Mouse (Mus musculus) CD4-positive, CD25-positive, alpha-beta regulatory T cell, adult 4 months (primary cell): ENCODE results near the gene Cryab. TPM values are rescaled to one million over a fixed set of nuclear protein-coding genes. Genes with fewer than 3 reads are reported as not detected.

Experiments used
- ATAC-seq: one replicate; pipeline ENCODE4 v1.8.0; 2017
- polyA plus RNA-seq, 2 experiments: library from polyadenylated mRNA; unstranded; fragments of 100-300 nt; shearing (Covaris generic); gene quantifications; one replicate each; pipeline ENCODE4 v1.2.1; 2017

Gene Cryab
- polyA plus RNA-seq, 2 experiments from 2014 or later = not detected

DNA sequence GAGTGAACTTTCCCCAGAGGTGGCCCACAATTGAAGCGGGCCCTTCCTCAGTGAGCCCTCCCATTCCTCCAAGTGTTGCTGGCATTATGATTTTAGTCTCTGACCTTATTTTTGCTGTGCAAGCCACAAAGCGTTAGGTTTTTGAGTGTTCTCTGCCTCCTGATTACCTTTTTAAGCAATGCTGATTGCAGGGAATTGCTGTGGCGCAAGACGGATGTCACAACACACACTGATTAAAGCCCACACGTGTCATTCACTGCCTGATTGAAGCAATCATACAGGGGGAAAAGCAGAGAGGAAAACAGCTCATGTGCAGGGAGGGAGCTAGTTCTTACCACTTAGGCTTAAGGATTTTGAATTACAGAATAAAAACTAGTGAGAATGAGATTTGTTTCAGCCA lies 47.2 kb downstream of the Cryab start:
- ATAC-seq = no peak

DNA sequence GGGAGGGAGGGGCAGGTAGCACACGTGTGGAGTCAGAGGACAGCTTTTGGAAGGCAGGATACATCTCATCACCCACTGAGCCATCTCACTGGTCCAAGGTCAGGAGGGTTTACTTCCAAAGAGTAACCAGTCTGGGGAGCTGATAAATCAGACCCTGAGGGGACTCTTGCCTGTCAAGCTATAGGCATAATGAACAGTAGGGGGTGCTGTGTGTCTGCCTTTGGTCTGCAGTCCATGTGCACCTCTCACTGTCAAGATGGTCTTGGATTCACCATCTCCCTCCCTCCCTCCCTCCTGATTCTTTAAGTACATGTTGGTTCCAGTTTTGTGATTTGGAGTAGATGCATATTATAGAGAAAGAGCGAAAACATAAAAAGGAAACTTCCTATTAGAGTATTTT lies 49.9 kb downstream of the Cryab start:
- peak; percentile 76 for ATAC-seq

DNA sequence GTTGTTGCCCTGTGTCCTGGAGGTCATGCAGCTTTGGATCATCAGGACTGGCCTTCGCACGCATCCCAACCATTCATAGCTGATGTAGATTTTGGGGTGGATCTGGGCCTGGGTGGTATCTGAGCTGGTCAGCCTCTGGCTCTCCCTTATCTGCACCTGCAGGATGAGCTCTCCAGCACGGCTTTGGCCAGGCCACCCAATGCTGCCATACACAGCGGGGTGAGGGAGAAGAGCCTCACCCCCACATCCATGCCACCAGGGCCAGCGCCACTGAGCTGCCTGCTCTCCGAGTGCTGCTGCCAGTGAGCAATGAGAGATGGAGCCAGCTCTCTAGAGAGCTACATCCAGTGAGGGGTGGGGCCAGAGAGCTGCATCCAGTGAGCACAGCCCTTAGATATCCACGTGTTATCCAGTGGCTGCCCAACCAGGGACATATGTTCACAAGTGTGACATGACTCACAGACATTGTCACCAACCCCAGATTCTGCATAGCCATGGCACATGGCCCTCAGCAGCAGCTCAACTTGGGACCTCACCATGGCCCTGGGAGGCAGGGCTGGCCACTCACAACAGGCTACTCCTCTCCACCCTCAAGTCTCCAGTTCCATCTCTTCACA lies 52.0 kb downstream of the Cryab start:
- no peak for ATAC-seq

Other genes starting within 250 kb of the Cryab start
- 100 to 1,000 TPM; 104 to 120 TPM for gene Pts, start 222.6 kb upstream of the Cryab start, polyA plus RNA-seq
- 1 to 10 TPM; 6.1 to 7.4 TPM for gene Il18, start 196.5 kb upstream of the Cryab start, polyA plus RNA-seq
- 1 to 10 TPM in 1 of 2 experiments, under 1 TPM in 1; 0.15 to 2.1 TPM for gene Bco2, start 196.1 kb upstream of the Cryab start, polyA plus RNA-seq
- not detected for gene Tex12, start 190.0 kb upstream of the Cryab start, polyA plus RNA-seq
- 100 to 1,000 TPM; 152 to 183 TPM for gene Sdhd, start 147.5 kb upstream of the Cryab start, polyA plus RNA-seq
- 100 to 1,000 TPM in 1 of 2 experiments, 10 to 100 TPM in 1; 82.9 to 101 TPM for gene Timm8b, start 147.4 kb upstream of the Cryab start, polyA plus RNA-seq
- gene Pih1d2, start 134.0 kb upstream of the Cryab start, polyA plus RNA-seq = under 1 TPM; 0.38 to 0.56 TPM
- 10 to 100 TPM; 15.1 to 17.0 TPM for gene Nkapd1, start 133.9 kb upstream of the Cryab start, polyA plus RNA-seq
- gene Dlat, start 91.5 kb upstream of the Cryab start, polyA plus RNA-seq = 10 to 100 TPM; 13.4 to 13.6 TPM
- under 1 TPM in 1 of 2 experiments, not detected in 1; 0.19 TPM for gene Dixdc1, start 11.8 kb upstream of the Cryab start, polyA plus RNA-seq
- gene 2310030G06Rik, start 4.8 kb upstream of the Cryab start, polyA plus RNA-seq = not detected
- not detected for gene Hspb2, start 1.0 kb downstream of the Cryab start, polyA plus RNA-seq
- 10 to 100 TPM in 1 of 2 experiments, 1 to 10 TPM in 1; 6.5 to 17.9 TPM for gene Fdxacb1, start 16.9 kb downstream of the Cryab start, polyA plus RNA-seq
- gene Alg9, start 23.7 kb downstream of the Cryab start, polyA plus RNA-seq = 1 to 10 TPM; 9.2 to 9.9 TPM
- gene 1110032A03Rik, start 24.2 kb downstream of the Cryab start, polyA plus RNA-seq = 10 to 100 TPM; 18.2 to 23.2 TPM
- gene Ppp2r1b, start 94.0 kb downstream of the Cryab start, polyA plus RNA-seq = 10 to 100 TPM; 58.6 to 79.7 TPM